ENCODE assay signal across 16 mouse cellular contexts in genomic region chr1:14570113-14570512, GRCm38 (mm10).
DNase-seq lines count a peak whose midpoint lies in the region; ATAC-seq and TF ChIP-seq lines count a peak whose summit lies in the region.
"Had no signal": no experiment of that assay in that cellular context is flagged by ENCODE, and none has a peak within 500 bp of the region (broad histone marks: within the 10 kb centered on the region; RNA-seq: fewer than 3 reads in every experiment).

No protein-coding gene starts in this region.

- no peaks in the 10 kb centered on the region for H3K36me3 ChIP-seq in intestine, embryonic 15.5 days
- no peaks in the 10 kb centered on the region for H3K36me3 ChIP-seq in intestine, postnatal 0 days (ENCODE audit: control insufficient read depth, insufficient read depth)
- no peaks in the 10 kb centered on the region for H3K36me3 ChIP-seq in midbrain, embryonic 13.5 days
- no peaks in the 10 kb centered on the region for H3K36me3 ChIP-seq in midbrain, embryonic 11.5 days (ENCODE audit: control insufficient read depth, insufficient read depth, low read length)
- H3K36me3 ChIP-seq in forebrain, postnatal 0 days (ENCODE audit: insufficient read depth), result no peaks in the 10 kb centered on the region
- no peaks in the 10 kb centered on the region for H3K36me3 ChIP-seq in neural tube, embryonic 14.5 days (ENCODE audit: control insufficient read depth, insufficient read depth, low read length)
- H3K36me3 ChIP-seq: G1E; liver, embryonic 13.5 days had no signal

- 0 out of 2 replicates have a peak, but pooled peaks cover 2% of the 10 kb centered on the region for H3K4me1 ChIP-seq in intestine, embryonic 15.5 days (replicated peaks)
- no peaks in the 10 kb centered on the region for H3K4me1 ChIP-seq in intestine, postnatal 0 days (replicated peaks; ENCODE audit: control insufficient read depth, insufficient read depth, low read length)
- H3K4me1 ChIP-seq in midbrain, embryonic 13.5 days (replicated peaks), result no peaks in the 10 kb centered on the region
- no peaks in the 10 kb centered on the region for H3K4me1 ChIP-seq in midbrain, embryonic 11.5 days (ENCODE audit: control insufficient read depth, insufficient read depth, low read length)
- H3K4me1 ChIP-seq in forebrain, postnatal 0 days (ENCODE audit: insufficient read depth), result no peaks in the 10 kb centered on the region
- H3K4me1 ChIP-seq in neural tube, embryonic 14.5 days (ENCODE audit: control insufficient read depth, insufficient read depth, low read length), result 0 out of 2 replicates have a peak, but pooled peaks cover 3% of the 10 kb centered on the region
- H3K4me1 ChIP-seq: liver, embryonic 13.5 days had no signal

- H3K4me2 ChIP-seq in intestine, embryonic 15.5 days (replicated peaks), result no peak overlapping the region
- no peak overlapping the region for H3K4me2 ChIP-seq in intestine, postnatal 0 days (replicated peaks; ENCODE audit: low read depth)
- H3K4me2 ChIP-seq in midbrain, embryonic 13.5 days (replicated peaks), result no peak overlapping the region
- H3K4me2 ChIP-seq in midbrain, embryonic 11.5 days, result no peak overlapping the region
- no peak overlapping the region for H3K4me2 ChIP-seq in forebrain, postnatal 0 days (ENCODE audit: low read depth)
- no peak overlapping the region for H3K4me2 ChIP-seq in neural tube, embryonic 14.5 days (ENCODE audit: low read depth, low read length)
- H3K4me2 ChIP-seq: liver, embryonic 13.5 days had no signal

- peak; percentile 70 for ATAC-seq in intestine, embryonic 15.5 days
- no peak for ATAC-seq in intestine, postnatal 0 days
- peak; percentile 40; the same call in 1 of the 2 replicates for ATAC-seq in midbrain, embryonic 13.5 days
- no peak for ATAC-seq in midbrain, embryonic 11.5 days (ENCODE audit: low FRiP score)
- peak; percentile 43 for ATAC-seq in forebrain, postnatal 0 days
- peak; percentile 89 for ATAC-seq in neural tube, embryonic 14.5 days (ENCODE audit: low read depth)

- no peaks in the 10 kb centered on the region for H3K27me3 ChIP-seq in intestine, embryonic 15.5 days (replicated peaks)
- no peaks in the 10 kb centered on the region for H3K27me3 ChIP-seq in intestine, postnatal 0 days (replicated peaks; ENCODE audit: control insufficient read depth, insufficient read depth, low read length)
- H3K27me3 ChIP-seq in midbrain, embryonic 13.5 days, result 0 out of 2 replicates have a peak, but pooled peaks cover 3% of the 10 kb centered on the region
- no peaks in the 10 kb centered on the region for H3K27me3 ChIP-seq in midbrain, embryonic 11.5 days (ENCODE audit: control insufficient read depth, insufficient read depth, low read length)
- H3K27me3 ChIP-seq in forebrain, postnatal 0 days (ENCODE audit: insufficient read depth, low read length), result no peaks in the 10 kb centered on the region
- H3K27me3 ChIP-seq in neural tube, embryonic 14.5 days (ENCODE audit: control insufficient read depth, insufficient read depth, low read length), result no peaks in the 10 kb centered on the region; the same call in 1 of the 2 replicates
- H3K27me3 ChIP-seq: liver, embryonic 13.5 days had no signal

- no peak for TF ChIP-seq CTCF in intestine, postnatal 0 days (IDR thresholded peaks at IDR 0.05; ENCODE audit: low read depth)
- no peak for TF ChIP-seq CTCF in forebrain, postnatal 0 days (IDR thresholded peaks at IDR 0.05; ENCODE audit: low read depth)

- H3K9me3 ChIP-seq in intestine, embryonic 15.5 days, result no peaks in the 10 kb centered on the region
- no peaks in the 10 kb centered on the region for H3K9me3 ChIP-seq in intestine, postnatal 0 days (ENCODE audit: control insufficient read depth)
- no peaks in the 10 kb centered on the region for H3K9me3 ChIP-seq in midbrain, embryonic 13.5 days
- H3K9me3 ChIP-seq in midbrain, embryonic 11.5 days (ENCODE audit: control insufficient read depth, low read length), result no peaks in the 10 kb centered on the region
- no peaks in the 10 kb centered on the region for H3K9me3 ChIP-seq in forebrain, postnatal 0 days (ENCODE audit: low read length)
- no peaks in the 10 kb centered on the region for H3K9me3 ChIP-seq in neural tube, embryonic 14.5 days (ENCODE audit: control insufficient read depth, low read length)
- H3K9me3 ChIP-seq: G1E; liver, embryonic 13.5 days had no signal

- H3K4me3 ChIP-seq in intestine, embryonic 15.5 days (replicated peaks), result no peak overlapping the region
- no peak overlapping the region for H3K4me3 ChIP-seq in intestine, postnatal 0 days (ENCODE audit: low read depth, low read length)
- H3K4me3 ChIP-seq in midbrain, embryonic 13.5 days (replicated peaks), result no peak overlapping the region
- H3K4me3 ChIP-seq in midbrain, embryonic 11.5 days (ENCODE audit: low read depth, low read length), result no peak overlapping the region
- H3K4me3 ChIP-seq in forebrain, postnatal 0 days (ENCODE audit: low read depth, low read length), result no peak overlapping the region
- H3K4me3 ChIP-seq in neural tube, embryonic 14.5 days (ENCODE audit: low read depth, low read length), result no peak overlapping the region
- H3K4me3 ChIP-seq: gastrocnemius, adult 2 months; heart, adult 2 months; liver, embryonic 13.5 days had no signal

- WGBS in intestine, embryonic 15.5 days, result 40% methylated on average over 3 of the region's 3 CpGs
- WGBS in intestine, postnatal 0 days, result 46% methylated on average over 3 of the region's 3 CpGs
- 67% methylated on average over 3 of the region's 3 CpGs for WGBS in midbrain, embryonic 13.5 days
- 84% methylated on average over 3 of the region's 3 CpGs for WGBS in midbrain, embryonic 11.5 days
- WGBS in forebrain, postnatal 0 days, result 55% methylated on average over 3 of the region's 3 CpGs
- 24% methylated on average over 3 of the region's 3 CpGs for WGBS in neural tube, embryonic 14.5 days

- no peak overlapping the region for H3K9ac ChIP-seq in intestine, embryonic 15.5 days
- no peak overlapping the region for H3K9ac ChIP-seq in intestine, postnatal 0 days (ENCODE audit: low read depth, low read length)
- H3K9ac ChIP-seq in midbrain, embryonic 13.5 days (replicated peaks), result no peak overlapping the region
- H3K9ac ChIP-seq in midbrain, embryonic 11.5 days (ENCODE audit: low read length), result no peak overlapping the region
- H3K9ac ChIP-seq in forebrain, postnatal 0 days, result no peak overlapping the region
- no peak overlapping the region for H3K9ac ChIP-seq in neural tube, embryonic 14.5 days (replicated peaks; ENCODE audit: low read depth, low read length)
- H3K9ac ChIP-seq: liver, embryonic 13.5 days had no signal

- no peak overlapping the region for H3K27ac ChIP-seq in intestine, embryonic 15.5 days
- H3K27ac ChIP-seq in intestine, postnatal 0 days (ENCODE audit: low read depth, low read length), result no peak overlapping the region
- no peak overlapping the region for H3K27ac ChIP-seq in midbrain, embryonic 13.5 days
- H3K27ac ChIP-seq in midbrain, embryonic 11.5 days (ENCODE audit: low read depth, low read length), result no peak overlapping the region
- H3K27ac ChIP-seq in forebrain, postnatal 0 days (ENCODE audit: low read depth, low read length), result no peak overlapping the region
- no peak overlapping the region for H3K27ac ChIP-seq in neural tube, embryonic 14.5 days (ENCODE audit: low read depth, low read length)
- H3K27ac ChIP-seq: gastrocnemius, adult 2 months; heart, adult 2 months; liver, embryonic 13.5 days had no signal

- DNase-seq in midbrain, embryonic 11.5 days (ENCODE audit: low spot score, missing footprints), result no peak
- DNase-seq in forebrain, postnatal 0 days, result no peak
- no peak for DNase-seq in adrenal gland, postnatal 14 days
- no peak for DNase-seq in right cerebral cortex, postnatal 4 days
- DNase-seq: adrenal gland, adult 8-10 months; cerebellum, adult 8-10 months; gastrocnemius, adult 2 months; heart, adult 2 months; liver, embryonic 13.5 days; lung, postnatal 4 days; thymus, postnatal 4 days had no signal

Comparison
In these comparisons a context has a peak if more than half of its experiments do, and no peak if none do; other contexts are left out.
1. ATAC-seq: peak in intestine, embryonic 15.5 days (single experiment), midbrain, embryonic 13.5 days (single experiment), forebrain, postnatal 0 days (single experiment) and neural tube, embryonic 14.5 days (single experiment); none in intestine, postnatal 0 days (single experiment) and midbrain, embryonic 11.5 days (single experiment).